Mouse (Mus musculus) heart, adult 2 months (tissue): ENCODE measurements around the gene Zfp683.

Source experiments
- CTCF ChIP-seq: fragments of 200-600 bp; IDR thresholded peaks from 2 replicates; pipeline ENCODE4 v1.8.1; 2022; ENCODE audit warnings: antibody characterized with exemption, mild to moderate bottlenecking, moderate library complexity
- POLR2A ChIP-seq: fragments of 200-500 bp; IDR thresholded peaks from 2 replicates; pipeline ENCODE4 v1.6.1; 2011; ENCODE audit warnings: mild to moderate bottlenecking, low read depth, low read length, control low read depth; ENCODE audit not compliant: insufficient read depth

- TF ChIP-seq CTCF (peak; percentile 47), POLR2A (no peak)
Measured at GRCm38 (mm10) chr4:134012858-134013528, 40.6 kb upstream of the Zfp683 start.
